In the genomic region with DNA sequence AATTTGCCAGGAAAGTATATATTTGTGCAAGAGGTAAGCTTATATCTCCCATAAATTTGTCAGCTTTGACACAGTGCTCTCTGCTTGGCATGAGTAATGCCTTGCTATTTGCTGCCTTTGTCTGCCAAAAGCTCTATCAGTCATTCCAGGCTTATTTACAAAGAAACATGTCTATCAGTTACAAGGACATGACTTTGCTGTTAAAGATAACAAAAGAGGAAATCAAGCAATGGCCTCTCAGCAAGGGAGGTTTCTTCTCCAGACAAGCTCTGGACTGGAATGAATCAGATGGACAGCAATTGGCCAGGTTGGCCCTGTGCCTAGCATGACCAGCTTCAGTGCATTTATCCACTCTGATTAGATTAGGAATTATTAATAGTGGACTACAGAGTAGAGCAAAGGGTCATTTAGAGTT, we compare ENCODE assay signal across 8 mouse cellular contexts.
DNase-seq lines count a peak whose midpoint lies in the region; ATAC-seq and TF ChIP-seq lines count a peak whose summit lies in the region.

No protein-coding gene starts in this region.

- DNase-seq in liver, adult 2 months (ENCODE audit: extremely low read depth, low read depth, low spot score): peak; percentile 41
- DNase-seq in brain, embryonic 14.5 days (ENCODE audit: low read depth): peak; percentile 34
- DNase-seq in retina, embryonic 14.5 days (ENCODE audit: low spot score): peak; percentile 52
- no peak for DNase-seq in layer of hippocampus, adult 18-20 months (ENCODE audit: low spot score in 2 of 2)

- no peak overlapping the region for H3K4me3 ChIP-seq in liver, adult 2 months (ENCODE audit: insufficient read depth, low read depth, low read length)
- no peak overlapping the region for H3K4me3 ChIP-seq in liver, embryonic 12.5 days
- H3K4me3 ChIP-seq in heart, embryonic 15.5 days: no peak overlapping the region

- no peak overlapping the region for H3K9ac ChIP-seq in liver, adult 2 months (ENCODE audit: low read depth, low read length)
- no peak overlapping the region for H3K9ac ChIP-seq in liver, embryonic 12.5 days
- H3K9ac ChIP-seq in heart, embryonic 15.5 days: no peak overlapping the region

- no peaks in the 10 kb centered on the region for H3K27me3 ChIP-seq in liver, adult 2 months (ENCODE audit: control insufficient read depth, insufficient read depth, low read length)
- H3K27me3 ChIP-seq in liver, embryonic 12.5 days (replicated peaks): no peaks in the 10 kb centered on the region
- no peaks in the 10 kb centered on the region for H3K27me3 ChIP-seq in heart, embryonic 15.5 days

- H3K27ac ChIP-seq in liver, adult 2 months (replicated peaks; ENCODE audit: insufficient read depth, low read depth, low read length): no peak overlapping the region
- no peak overlapping the region for H3K27ac ChIP-seq in liver, embryonic 12.5 days
- H3K27ac ChIP-seq in heart, embryonic 15.5 days: peak overlapping the region; percentile 62

- no peak for TF ChIP-seq POLR2A in liver, adult 2 months (IDR thresholded peaks at IDR 0.05; ENCODE audit: extremely low read depth, insufficient read depth, low read length)
- TF ChIP-seq POLR2A in brain, embryonic 14.5 days (IDR thresholded peaks at IDR 0.05; ENCODE audit: borderline replicate concordance, extremely low read depth, insufficient read depth, insufficient read length, poor library complexity, severe bottlenecking): no peak

- H3K4me1 ChIP-seq in liver, adult 2 months (ENCODE audit: control insufficient read depth, insufficient read depth, low read length): peaks cover 2% of the 10 kb centered on the region; the same call in 1 of the 2 replicates
- no peaks in the 10 kb centered on the region for H3K4me1 ChIP-seq in liver, embryonic 12.5 days
- H3K4me1 ChIP-seq in heart, embryonic 15.5 days (replicated peaks): peaks cover 17% of the 10 kb centered on the region

- no peaks in the 10 kb centered on the region for H3K36me3 ChIP-seq in liver, adult 2 months (ENCODE audit: control insufficient read depth, insufficient read depth, low read length)
- no peaks in the 10 kb centered on the region for H3K36me3 ChIP-seq in liver, embryonic 12.5 days
- no peaks in the 10 kb centered on the region for H3K36me3 ChIP-seq in heart, embryonic 15.5 days

- TF ChIP-seq CTCF in liver, adult 2 months (IDR thresholded peaks at IDR 0.05; ENCODE audit: low read depth, low read length): no peak
- no peak for TF ChIP-seq CTCF in brain, embryonic 14.5 days (IDR thresholded peaks at IDR 0.05; ENCODE audit: borderline replicate concordance, extremely low read depth, insufficient read depth, insufficient read length)

- no peak overlapping the region for H3K4me2 ChIP-seq in liver, embryonic 12.5 days
- H3K4me2 ChIP-seq in heart, embryonic 15.5 days: no peak overlapping the region

- ATAC-seq in liver, embryonic 12.5 days: no peak
- peak; percentile 89 for ATAC-seq in heart, embryonic 15.5 days (replicated peaks; ENCODE audit: insufficient number of reproducible peaks, insufficient read depth, low FRiP score, low read depth)
- no peak for ATAC-seq in megakaryocyte-erythroid progenitor cell, adult 5-6 weeks (replicated peaks; ENCODE audit: low FRiP score, low TSS enrichment, poor library complexity, severe bottlenecking)
- no peak for ATAC-seq in monocyte, adult 5-6 weeks (replicated peaks; ENCODE audit: insufficient number of reproducible peaks, low FRiP score, low TSS enrichment, poor library complexity, severe bottlenecking)

- no peaks in the 10 kb centered on the region for H3K9me3 ChIP-seq in liver, embryonic 12.5 days (replicated peaks)
- H3K9me3 ChIP-seq in heart, embryonic 15.5 days (replicated peaks): no peaks in the 10 kb centered on the region

- no peaks in the 10 kb centered on the region for H3K79me2 ChIP-seq in liver, adult 2 months (ENCODE audit: control insufficient read depth, insufficient read depth, low read length)

Comparison
In these comparisons a context has a peak if more than half of its experiments do, and no peak if none do; other contexts are left out.
1. DNase-seq: peak in liver, adult 2 months (single experiment), brain, embryonic 14.5 days (single experiment) and retina, embryonic 14.5 days (single experiment); none in layer of hippocampus, adult 18-20 months (0 of 2).